Mouse (Mus musculus) embryonic facial prominence, embryonic 12.5 days (tissue): Measurements from ENCODE around the gene Sf3b3. TPM values are rescaled to one million over a fixed set of nuclear protein-coding genes. Genes with fewer than 3 reads are reported as not detected.

Experiments
- ATAC-seq: fragments of 200-750 bp; cut with Nextera tagmentation; 2 replicates; pipeline ENCODE4 v1.8.0; 2017; ENCODE audit not compliant: insufficient number of reproducible peaks, insufficient read depth, low FRiP score, low TSS enrichment
- H3K27ac ChIP-seq: fragments of 300-500 bp; sonication (generic); 2 replicates; pipeline ENCODE4 v1.5.1; 2016; ENCODE audit warnings: mild to moderate bottlenecking
- H3K27me3 ChIP-seq: fragments of 300-500 bp; sonication (generic); 2 replicates; pipeline ENCODE4 v1.6.1; 2016; ENCODE audit warnings: mild to moderate bottlenecking, moderate library complexity
- H3K36me3 ChIP-seq: fragments of 300-500 bp; sonication (generic); 2 replicates; pipeline ENCODE4 v1.6.1; 2016; ENCODE audit warnings: mild to moderate bottlenecking
- H3K4me1 ChIP-seq: fragments of 300-500 bp; sonication (generic); 2 replicates; pipeline ENCODE4 v1.6.1; 2016
- H3K4me2 ChIP-seq: fragments of 300-500 bp; sonication (generic); replicated peaks from 2 replicates; pipeline ENCODE4 v1.6.1; 2016; ENCODE audit warnings: mild to moderate bottlenecking, moderate library complexity
- H3K4me3 ChIP-seq: fragments of 300-500 bp; sonication (generic); 2 replicates; pipeline ENCODE4 v1.5.1; 2016; ENCODE audit warnings: mild to moderate bottlenecking
- H3K9ac ChIP-seq: fragments of 300-500 bp; sonication (generic); 2 replicates; pipeline ENCODE4 v1.6.1; 2016; ENCODE audit warnings: mild to moderate bottlenecking, moderate library complexity
- H3K9me3 ChIP-seq: fragments of 300-500 bp; sonication (generic); 2 replicates; pipeline ENCODE4 v1.6.1; 2016; ENCODE audit warnings: mild to moderate bottlenecking, moderate library complexity
- WGBS: fragments of 180-500 bp; shearing (Covaris S2); methylation state at CpG from one replicate; pipeline ENCODE4 v1.1.7; 2016; 5-methylcytosine and 5-hydroxymethylcytosine counted together
- polyA plus RNA-seq: library from polyadenylated mRNA; unstranded; fragments of >200 nt; fragmentation: Nextera tagmentation; extraction: Ambion mirVana; gene quantifications from 2 replicates; pipeline ENCODE4 v1.2.1, GENCODE M21; 2016

The Sf3b3 gene
- polyA plus RNA-seq, 1 experiment from 2014 or later = 196 TPM

GRCm38 (mm10) chr8:110803856-110804255 is 42.7 kb downstream of the Sf3b3 start:
- ATAC-seq = no peak
- no peak overlapping the region for H3K27ac ChIP-seq
- H3K9me3 ChIP-seq = no peaks in the 10 kb centered on the region
- H3K36me3 ChIP-seq = peaks cover under 1% of the 10 kb centered on the region; the same call in 1 of the 2 replicates
- no peak overlapping the region for H3K4me3 ChIP-seq
- WGBS = 88% methylated on average over 9 of the region's 9 CpGs
- no peaks in the 10 kb centered on the region for H3K27me3 ChIP-seq
- no peak overlapping the region for H3K9ac ChIP-seq
- H3K4me1 ChIP-seq = peaks cover 10% of the 10 kb centered on the region; the same call in 1 of the 2 replicates
- H3K4me2 ChIP-seq = no peak overlapping the region

- Histone ChIP-seq H3K27me3 (no peaks in the 10 kb centered on the region), H3K9me3 (no peaks in the 10 kb centered on the region), H3K4me1 (0 out of 2 replicates have a peak, but pooled peaks cover 1% of the 10 kb centered on the region), H3K36me3 (no peaks in the 10 kb centered on the region), H3K4me3 (no peak overlapping the region), H3K4me2 (no peak overlapping the region), H3K27ac (no peak overlapping the region), H3K9ac (no peak overlapping the region)
- 84% methylated on average over 5 of the region's 5 CpGs for WGBS
- no peak for ATAC-seq
Measured at GRCm38 (mm10) chr8:110802988-110803387, 43.6 kb downstream of the Sf3b3 start.

GRCm38 (mm10) chr8:110797086-110797485 is 49.5 kb downstream of the Sf3b3 start:
- no peak for ATAC-seq
- Histone ChIP-seq H3K9me3 (0 out of 2 replicates have a peak, but pooled peaks cover 2% of the 10 kb centered on the region), H3K4me2 (no peak overlapping the region), H3K9ac (no peak overlapping the region), H3K27ac (no peak overlapping the region), H3K36me3 (no peaks in the 10 kb centered on the region), H3K27me3 (no peaks in the 10 kb centered on the region), H3K4me1 (no peaks in the 10 kb centered on the region), H3K4me3 (no peak overlapping the region)
- WGBS = 94% methylated on average over 8 of the region's 8 CpGs

- ATAC-seq = no peak
- WGBS = 81% methylated on average over 7 of the region's 7 CpGs
Measured at GRCm38 (mm10) chr8:110794363-110794965, 52.1 kb downstream of the Sf3b3 start.

GRCm38 (mm10) chr8:110793936-110794335 is 52.7 kb downstream of the Sf3b3 start:
- 93% methylated on average over 9 of the region's 9 CpGs for WGBS
- ATAC-seq = no peak

More at GRCm38 (mm10) chr8:110794363-110794965, 52.1 kb downstream of the Sf3b3 start:
- no peaks in the 10 kb centered on the region for H3K27me3 ChIP-seq
- no peak overlapping the region for H3K4me2 ChIP-seq
- 0 out of 2 replicates have a peak, but pooled peaks cover 2% of the 10 kb centered on the region for H3K9me3 ChIP-seq
- H3K4me1 ChIP-seq = no peaks in the 10 kb centered on the region
- no peak overlapping the region for H3K4me3 ChIP-seq
- H3K36me3 ChIP-seq = no peaks in the 10 kb centered on the region
- no peak overlapping the region for H3K27ac ChIP-seq
- H3K9ac ChIP-seq = no peak overlapping the region

GRCm38 (mm10) chr8:110793511-110793910 is 53.1 kb downstream of the Sf3b3 start:
- ATAC-seq = no peak
- Histone ChIP-seq H3K27me3 (no peaks in the 10 kb centered on the region), H3K4me1 (no peaks in the 10 kb centered on the region), H3K9me3 (0 out of 2 replicates have a peak, but pooled peaks cover 2% of the 10 kb centered on the region), H3K4me2 (no peak overlapping the region), H3K9ac (no peak overlapping the region), H3K27ac (no peak overlapping the region), H3K4me3 (no peak overlapping the region), H3K36me3 (no peaks in the 10 kb centered on the region)
- WGBS = 81% methylated on average over 9 of the region's 9 CpGs

More at GRCm38 (mm10) chr8:110793936-110794335, 52.7 kb downstream of the Sf3b3 start:
- Histone ChIP-seq H3K9ac (no peak overlapping the region), H3K4me1 (no peaks in the 10 kb centered on the region), H3K27ac (no peak overlapping the region), H3K27me3 (no peaks in the 10 kb centered on the region), H3K9me3 (0 out of 2 replicates have a peak, but pooled peaks cover 2% of the 10 kb centered on the region), H3K4me3 (no peak overlapping the region), H3K4me2 (no peak overlapping the region), H3K36me3 (no peaks in the 10 kb centered on the region)

- 74% methylated on average over 11 of the region's 11 CpGs for WGBS
- no peak overlapping the region for H3K9ac ChIP-seq
Measured at GRCm38 (mm10) chr8:110792574-110793200, 53.9 kb downstream of the Sf3b3 start.

GRCm38 (mm10) chr8:110791164-110791563 is 55.4 kb downstream of the Sf3b3 start:
- Histone ChIP-seq H3K27me3 (no peaks in the 10 kb centered on the region), H3K36me3 (no peaks in the 10 kb centered on the region), H3K27ac (no peak overlapping the region), H3K9me3 (0 out of 2 replicates have a peak, but pooled peaks cover 2% of the 10 kb centered on the region), H3K9ac (no peak overlapping the region), H3K4me3 (no peak overlapping the region), H3K4me1 (no peaks in the 10 kb centered on the region), H3K4me2 (no peak overlapping the region)
- WGBS = 69% methylated on average over 10 of the region's 10 CpGs
- ATAC-seq = no peak

More at GRCm38 (mm10) chr8:110792574-110793200, 53.9 kb downstream of the Sf3b3 start:
- H3K4me2 ChIP-seq = no peak overlapping the region
- H3K9me3 ChIP-seq = 0 out of 2 replicates have a peak, but pooled peaks cover 2% of the 10 kb centered on the region
- no peak for ATAC-seq
- H3K4me3 ChIP-seq = no peak overlapping the region
- H3K27ac ChIP-seq = no peak overlapping the region
- no peaks in the 10 kb centered on the region for H3K36me3 ChIP-seq
- no peaks in the 10 kb centered on the region for H3K4me1 ChIP-seq
- H3K27me3 ChIP-seq = no peaks in the 10 kb centered on the region

- no peak overlapping the region for H3K4me2 ChIP-seq
- no peaks in the 10 kb centered on the region for H3K36me3 ChIP-seq
- WGBS = 75% methylated on average over 6 of the region's 6 CpGs
- H3K27me3 ChIP-seq = no peaks in the 10 kb centered on the region
- no peak overlapping the region for H3K9ac ChIP-seq
- no peak overlapping the region for H3K27ac ChIP-seq
- H3K4me3 ChIP-seq = no peak overlapping the region
- no peaks in the 10 kb centered on the region for H3K4me1 ChIP-seq
- H3K9me3 ChIP-seq = no peaks in the 10 kb centered on the region
- ATAC-seq = no peak
Measured at GRCm38 (mm10) chr8:110790270-110790669, 56.3 kb downstream of the Sf3b3 start.

GRCm38 (mm10) chr8:110789571-110789970 is 57.0 kb downstream of the Sf3b3 start:
- Histone ChIP-seq H3K36me3 (no peaks in the 10 kb centered on the region), H3K4me2 (no peak overlapping the region), H3K4me1 (no peaks in the 10 kb centered on the region), H3K9ac (no peak overlapping the region), H3K9me3 (no peaks in the 10 kb centered on the region), H3K27me3 (no peaks in the 10 kb centered on the region), H3K27ac (no peak overlapping the region), H3K4me3 (no peak overlapping the region)
- 53% methylated on average over 12 of the region's 12 CpGs for WGBS
- ATAC-seq = no peak

- ATAC-seq = no peak
- Histone ChIP-seq H3K4me3 (no peak overlapping the region), H3K36me3 (no peaks in the 10 kb centered on the region), H3K4me2 (no peak overlapping the region), H3K9ac (no peak overlapping the region), H3K4me1 (no peaks in the 10 kb centered on the region), H3K27me3 (no peaks in the 10 kb centered on the region), H3K27ac (no peak overlapping the region), H3K9me3 (no peaks in the 10 kb centered on the region)
- WGBS = 49% methylated on average over 12 of the region's 12 CpGs
Measured at GRCm38 (mm10) chr8:110788981-110789380, 57.6 kb downstream of the Sf3b3 start.

GRCm38 (mm10) chr8:110787411-110787954 is 59.1 kb downstream of the Sf3b3 start:
- H3K9ac ChIP-seq = no peak overlapping the region
- H3K4me1 ChIP-seq = no peaks in the 10 kb centered on the region
- H3K27me3 ChIP-seq = no peaks in the 10 kb centered on the region
- no peak overlapping the region for H3K4me3 ChIP-seq
- H3K27ac ChIP-seq = no peak overlapping the region
- WGBS = 70% methylated on average over 9 of the region's 9 CpGs
- H3K36me3 ChIP-seq = no peaks in the 10 kb centered on the region
- H3K4me2 ChIP-seq = no peak overlapping the region
- H3K9me3 ChIP-seq = no peaks in the 10 kb centered on the region
- ATAC-seq = no peak
